Mouse (Mus musculus) urinary bladder, postnatal 4 days (tissue): Measurements from ENCODE around the gene Tjap1.
A peak's percentile ranks its signal among the peaks of the same experiment; 100 is the strongest.

Source experiments
- DNase-seq, 2 experiments: peaks; one replicate each; pipeline ENCODE4 v3.0.0; 2021 to 2022; ENCODE audit warnings: low spot score in 2 of 2

The Tjap1 gene

DNA sequence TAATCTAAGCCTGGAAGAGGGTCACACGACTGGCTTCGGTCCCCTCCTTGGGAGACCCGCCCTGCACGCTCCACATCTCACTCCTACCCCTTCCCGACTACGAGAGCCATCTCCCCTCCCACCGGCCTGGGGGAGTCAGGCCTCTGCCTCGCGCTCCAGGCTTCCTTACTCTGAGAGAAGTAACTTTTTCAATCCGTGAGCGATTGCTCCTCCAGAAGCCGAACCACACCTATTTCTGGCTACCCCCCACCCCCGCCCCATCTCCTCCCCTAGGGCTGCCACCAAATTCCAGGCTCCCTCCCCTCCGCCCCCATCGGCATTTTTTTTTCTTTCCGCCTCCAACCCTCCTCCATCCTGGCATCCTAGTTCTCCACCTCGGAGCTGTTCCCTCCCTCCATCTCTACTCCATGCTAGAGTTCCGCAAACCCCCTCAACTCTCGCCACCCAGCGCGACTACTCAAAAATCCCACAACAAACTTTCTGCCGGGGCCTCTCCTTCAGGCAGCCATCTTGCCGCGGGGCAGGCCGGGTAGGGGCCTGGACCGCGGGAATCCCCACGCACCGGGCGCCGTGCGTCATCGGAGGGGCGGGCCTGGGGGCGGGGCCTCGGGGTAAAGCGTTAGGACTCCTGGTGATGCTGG is at the start of gene Tjap1:
Gene Tjap1, minus strand, starts transcription at position 544 of the 641 bp plus-strand sequence.
- peak; percentile 88 for DNase-seq

GRCm38 (mm10) chr17:46328723-46329122 is 45.9 kb upstream of the Tjap1 start:
- DNase-seq: no peak

DNA sequence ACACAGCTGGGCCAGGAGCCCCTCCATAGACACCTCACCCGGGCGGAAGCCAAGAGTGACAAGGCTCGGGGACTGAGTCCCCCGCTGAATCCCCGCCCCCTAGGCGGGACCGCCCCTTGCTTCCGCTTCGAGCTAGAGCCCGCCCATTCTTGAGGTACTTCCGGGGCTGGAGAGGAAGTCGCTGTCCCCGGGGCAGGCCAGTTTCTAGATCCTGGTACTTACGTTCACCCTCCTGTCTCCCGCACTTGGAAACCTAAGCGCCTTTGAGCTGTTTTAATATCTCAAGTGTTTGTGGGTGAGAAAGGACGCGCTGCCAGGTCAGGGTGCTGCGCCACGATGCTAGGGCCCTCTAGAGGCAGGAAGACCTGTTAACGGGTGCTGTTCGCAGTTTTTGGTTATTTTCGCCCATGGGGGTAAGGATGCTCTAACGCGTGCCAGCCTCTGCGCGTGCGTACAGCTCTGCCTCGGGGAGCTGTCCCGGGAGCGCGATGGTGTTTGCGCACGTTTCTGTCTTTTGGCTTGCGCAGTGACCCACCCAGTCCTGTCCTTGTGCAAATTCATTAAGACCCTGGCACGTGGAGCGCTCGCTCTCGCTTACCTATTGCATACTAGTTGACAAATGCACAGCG is 45.2 kb upstream of the Tjap1 start, which contains the start of gene Abcc10:
Gene Abcc10, minus strand, starts transcription at position 447 of the 629 bp plus-strand sequence.
- peak; percentile 93 to 94 for DNase-seq

DNA sequence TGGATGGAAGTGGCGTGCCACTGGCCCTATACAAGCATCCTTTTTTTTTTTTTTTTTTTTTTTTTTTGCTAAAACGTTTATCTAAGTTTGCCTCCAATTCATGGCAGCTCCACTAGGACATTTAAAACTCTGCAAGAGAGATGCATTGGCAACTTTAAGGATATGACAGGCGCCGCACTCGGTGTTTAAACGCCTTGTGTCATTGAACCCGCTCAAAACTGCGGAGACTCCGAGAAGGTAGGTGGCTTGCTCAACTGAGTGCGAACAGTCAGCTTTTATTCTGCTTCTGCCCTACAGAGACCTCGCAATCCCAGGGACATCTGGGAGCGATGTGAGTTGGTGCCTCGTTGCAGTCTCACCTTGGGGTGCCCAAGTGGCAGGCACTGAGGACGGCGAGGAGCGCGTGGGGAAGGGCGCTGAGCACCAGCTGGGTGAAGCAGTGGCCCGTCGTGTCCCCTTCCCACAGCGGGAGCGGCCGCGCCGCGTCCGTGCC is 44.6 kb upstream of the Tjap1 start:
- DNase-seq: no peak

- no peak for DNase-seq
Measured at GRCm38 (mm10) chr17:46322046-46322823, 39.4 kb upstream of the Tjap1 start.

- DNase-seq: no peak
Measured at GRCm38 (mm10) chr17:46320492-46320891, 37.7 kb upstream of the Tjap1 start.

- DNase-seq: no peak
Measured at GRCm38 (mm10) chr17:46315813-46316212, 33.0 kb upstream of the Tjap1 start.

- DNase-seq: peak in 1 of 2 experiments; percentile 44
Measured at GRCm38 (mm10) chr17:46313135-46313715, 30.4 kb upstream of the Tjap1 start.

DNA sequence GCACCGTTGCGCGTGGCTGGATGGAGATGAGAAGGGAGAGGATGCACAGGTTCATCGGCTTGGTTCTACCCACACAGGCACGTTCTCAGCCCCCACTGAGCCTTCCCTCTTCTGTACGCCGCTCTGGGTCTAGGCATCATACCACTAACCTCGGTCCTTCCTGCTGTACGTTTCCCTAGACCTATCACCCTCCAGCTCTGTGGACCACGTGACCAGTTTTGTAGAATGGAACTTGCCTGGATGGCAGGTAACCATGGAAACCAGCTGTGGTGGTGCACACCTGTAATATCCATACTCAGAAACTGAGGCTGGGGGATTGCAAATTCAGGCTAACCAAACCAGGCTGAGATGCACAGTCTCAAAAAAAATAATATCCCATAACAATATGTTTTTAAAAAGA is 27.7 kb upstream of the Tjap1 start:
- no peak for DNase-seq

GRCm38 (mm10) chr17:46309835-46310234 is 27.0 kb upstream of the Tjap1 start:
- no peak for DNase-seq

DNA sequence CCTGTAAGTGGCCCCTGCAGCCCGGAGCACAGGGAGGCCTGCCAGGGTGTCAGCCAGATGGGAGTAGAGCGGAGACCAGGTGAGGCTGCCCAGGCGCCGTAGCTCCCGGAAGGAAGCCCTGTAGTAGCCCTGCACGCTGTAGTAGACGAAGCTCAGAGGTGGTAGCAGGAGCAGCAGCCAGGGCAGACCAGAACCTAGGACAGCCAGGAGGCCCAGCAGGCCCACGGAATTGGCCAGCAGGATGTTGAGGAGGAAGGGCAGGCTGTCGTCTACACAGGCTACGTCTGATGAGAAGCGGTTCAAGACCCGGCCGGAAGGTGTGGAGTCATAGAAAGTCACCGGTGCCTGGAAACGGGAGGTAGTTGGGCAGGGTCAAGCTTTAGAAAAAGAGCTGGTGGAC is 24.1 kb upstream of the Tjap1 start:
- peak in 1 of 2 experiments; percentile 55 for DNase-seq

DNA sequence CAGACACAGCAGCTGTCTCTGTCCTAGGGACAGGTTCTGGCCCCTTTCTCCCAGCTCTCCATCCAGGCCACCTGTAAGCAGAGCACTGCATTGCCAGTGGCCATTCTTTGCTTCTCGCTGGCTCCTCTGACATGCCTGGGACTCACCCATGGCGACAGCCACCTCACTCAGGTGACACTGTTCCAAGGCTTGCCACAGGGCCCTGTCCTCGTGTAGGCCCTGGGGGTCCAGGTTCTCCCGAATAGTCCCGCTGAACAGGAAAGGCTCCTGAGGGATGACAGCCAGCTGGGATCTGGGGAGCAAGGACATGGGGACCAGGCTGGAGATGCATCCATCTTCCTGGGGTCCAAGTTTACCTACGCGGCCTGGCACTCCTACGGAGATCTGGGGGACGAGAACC is 21.4 kb upstream of the Tjap1 start:
- no peak for DNase-seq

GRCm38 (mm10) chr17:46301892-46302291 is 19.1 kb upstream of the Tjap1 start:
- no peak for DNase-seq

- DNase-seq: peak; percentile 68 to 87
Measured at GRCm38 (mm10) chr17:46298220-46298913, 15.5 kb upstream of the Tjap1 start.

GRCm38 (mm10) chr17:46297364-46298219 is 14.8 kb upstream of the Tjap1 start, which contains the start of gene Dlk2:
TSS of gene Dlk2 (plus strand) at chr17:46297421.
- DNase-seq: no peak

- no peak for DNase-seq
Measured at GRCm38 (mm10) chr17:46297028-46297363, 14.2 kb upstream of the Tjap1 start.

GRCm38 (mm10) chr17:46296601-46297000 is 13.8 kb upstream of the Tjap1 start:
- DNase-seq: no peak

DNA sequence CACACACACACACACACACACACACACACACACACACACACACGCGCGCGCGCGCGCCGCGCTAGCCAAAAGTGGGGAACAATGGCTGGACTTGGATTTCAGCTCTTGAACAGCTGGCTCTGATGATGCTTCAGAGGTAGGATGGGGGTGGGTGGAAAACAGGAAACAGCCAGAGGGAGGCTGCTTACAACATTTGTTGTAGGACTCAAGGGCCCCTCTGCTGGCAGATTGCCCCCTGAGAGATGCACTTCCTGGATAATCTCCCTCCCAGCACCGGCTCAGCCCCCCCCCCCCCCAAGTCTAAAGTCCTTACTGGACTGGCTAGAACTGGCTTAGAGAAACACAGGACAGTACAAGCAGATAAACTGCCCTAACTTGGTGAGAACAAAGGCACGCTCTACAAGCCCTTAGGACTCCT is 4.9 kb upstream of the Tjap1 start:
- DNase-seq: peak in 1 of 2 experiments; percentile 55

GRCm38 (mm10) chr17:46285407-46285806 is 2.6 kb upstream of the Tjap1 start:
- DNase-seq: no peak

DNA sequence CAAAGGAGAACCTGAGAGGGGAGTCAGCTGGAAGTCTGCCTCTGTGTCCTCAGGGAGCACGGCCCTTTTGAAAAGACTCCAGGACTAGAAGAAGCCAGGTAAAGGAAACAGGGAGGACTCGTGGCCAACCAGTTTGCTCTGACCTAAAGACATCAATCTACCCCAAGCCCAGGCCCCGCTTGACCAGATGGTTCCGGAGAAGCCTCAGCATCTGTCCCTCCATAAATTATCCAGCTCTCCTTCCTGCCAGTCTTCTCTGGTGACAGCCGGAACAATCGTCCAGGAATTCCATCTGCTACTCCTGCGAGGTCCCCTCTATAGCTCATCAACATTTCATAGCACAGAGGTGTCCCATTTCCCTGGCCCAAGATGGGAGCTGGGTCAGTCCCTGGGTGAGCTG is 1.8 kb upstream of the Tjap1 start:
- no peak for DNase-seq

- DNase-seq: no peak
Measured at GRCm38 (mm10) chr17:46283911-46284310, 1.1 kb upstream of the Tjap1 start.
